Mouse (Mus musculus) gastrocnemius, postnatal 14 days (tissue): ENCODE data around the gene Arpp21. TPM values are rescaled to one million over a fixed set of nuclear protein-coding genes. Genes with fewer than 3 reads are reported as not detected.
A peak's percentile ranks its signal among the peaks of the same experiment; 100 is the strongest.

Experiments
- DNase-seq: peaks from one replicate; pipeline ENCODE4 v3.0.0; 2021; ENCODE audit warnings: mixed read lengths
- intact Hi-C: fragments of 180-260 bp; cut with DNase I; formaldehyde crosslinking; loops from one replicate; pipeline ENCODE4 v1.15.1; 2025; ENCODE audit warnings: low total_unique reads
- total RNA-seq, 2 experiments: library from RNA; stranded (reverse); gene quantifications; 2 replicates each; pipeline ENCODE4 v1.2.3; 2021

The Arpp21 gene
- total RNA-seq, 2 experiments from 2014 or later, result 35.9 to 42.1 TPM

DNA sequence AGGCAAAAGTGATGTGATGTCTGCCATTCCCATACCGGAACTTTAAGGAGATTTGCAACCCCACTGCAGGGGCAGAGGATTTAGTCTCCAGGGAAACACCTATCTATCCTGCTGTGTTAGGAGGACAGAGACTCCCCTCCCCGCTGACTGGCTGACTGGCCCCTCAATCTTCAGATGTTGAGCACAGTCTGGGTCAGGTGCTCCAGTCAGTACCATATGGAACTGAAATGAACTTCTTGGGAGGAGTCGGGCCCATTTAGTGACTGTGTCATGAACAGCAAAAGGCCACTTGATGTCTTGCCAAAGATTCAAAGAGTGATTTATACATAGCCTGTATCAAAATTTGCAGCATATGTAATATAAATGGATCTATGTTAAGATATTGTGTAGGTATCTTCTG is 116.2 kb downstream of the Arpp21 start:
- intact Hi-C loops, result no loop called here
- DNase-seq, result no peak

DNA sequence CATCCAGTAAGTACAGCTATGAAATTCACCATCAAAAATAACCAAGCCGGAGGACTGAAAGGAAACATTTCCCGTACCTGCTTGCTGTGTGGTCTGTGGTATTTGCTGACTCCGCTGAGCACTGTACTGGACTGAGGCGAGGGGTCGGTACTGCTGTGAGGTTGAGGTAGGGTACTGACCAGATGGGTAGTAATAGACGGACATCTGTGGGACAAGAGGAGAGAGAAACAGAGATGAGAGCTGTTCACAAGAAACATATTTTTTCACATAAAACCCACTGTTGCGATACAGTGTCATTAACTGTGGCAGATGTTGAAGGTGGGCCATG is 116.7 kb downstream of the Arpp21 start:
- no peak for DNase-seq
- intact Hi-C loops, result no loop called here

DNA sequence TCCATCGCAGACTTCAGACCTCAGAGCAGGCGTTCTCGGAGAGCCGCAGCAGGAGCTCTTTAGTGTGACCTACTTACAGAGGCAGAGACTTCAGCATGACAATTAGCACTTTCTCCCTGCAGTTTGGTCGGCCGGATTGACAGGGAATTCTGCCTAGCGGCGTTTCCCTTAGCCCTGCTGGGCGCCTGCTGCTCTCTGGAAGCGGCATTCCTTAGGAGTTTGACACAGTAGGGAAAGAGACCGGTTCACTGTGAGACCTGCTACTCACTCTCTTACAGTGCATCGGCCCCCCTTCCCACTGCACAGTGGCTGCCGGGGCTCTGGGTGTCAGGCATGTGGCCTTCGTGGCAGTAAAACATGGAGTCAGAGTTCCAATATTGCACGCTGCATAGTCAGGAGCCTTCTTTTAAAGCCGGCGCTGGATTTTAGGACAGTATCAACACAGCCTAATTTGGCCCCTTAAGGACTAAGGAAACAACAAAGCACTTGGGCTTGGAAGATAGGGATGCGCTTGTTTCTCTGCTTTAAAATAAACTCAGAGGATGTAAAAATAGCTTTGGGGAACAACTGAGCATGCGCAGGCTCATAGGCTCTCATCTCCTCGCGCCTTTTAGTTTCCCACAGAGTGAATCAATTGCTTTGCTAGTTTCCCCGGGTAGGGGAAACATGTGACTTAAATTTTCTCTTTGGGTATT is 117.2 kb downstream of the Arpp21 start:
- no peak for DNase-seq
- intact Hi-C loops, result no loop called here

DNA sequence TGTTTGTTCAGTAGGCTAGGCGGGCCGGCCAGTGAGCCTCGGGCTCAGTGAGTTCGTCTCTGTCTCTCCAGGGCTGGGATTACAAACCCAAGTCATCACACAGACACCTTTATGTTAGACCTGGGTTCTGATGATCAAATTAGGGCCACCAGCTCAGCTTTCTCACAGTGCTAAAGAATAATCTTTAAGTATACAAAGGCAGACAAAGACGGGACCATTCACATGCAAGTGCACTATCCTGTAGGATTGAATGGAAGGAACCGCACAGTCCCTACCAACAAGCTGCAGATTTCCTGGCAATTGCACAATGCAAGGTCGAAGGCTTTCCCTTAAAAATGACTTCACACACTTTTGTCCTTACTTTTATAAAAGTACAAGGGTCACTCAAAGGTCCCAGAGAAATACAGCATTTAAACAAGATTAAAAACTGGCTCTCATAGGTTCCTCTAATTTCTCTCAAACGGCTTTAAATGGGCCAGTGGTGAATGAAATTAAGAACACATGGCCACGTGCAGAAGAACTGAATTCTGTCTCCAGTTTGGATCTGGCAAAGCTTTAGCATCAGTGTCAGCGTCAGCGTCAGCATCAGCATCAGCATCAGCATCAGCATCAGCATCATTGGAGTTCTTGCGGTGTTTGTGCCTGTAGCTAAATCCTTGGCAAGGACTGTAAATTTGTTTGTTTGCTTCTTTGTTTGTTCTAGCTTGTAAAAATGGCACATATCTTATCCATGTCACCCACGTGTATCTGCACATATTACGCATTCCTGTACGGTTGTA is 117.9 kb downstream of the Arpp21 start:
- DNase-seq, result no peak
- intact Hi-C loops, result no loop called here

DNA sequence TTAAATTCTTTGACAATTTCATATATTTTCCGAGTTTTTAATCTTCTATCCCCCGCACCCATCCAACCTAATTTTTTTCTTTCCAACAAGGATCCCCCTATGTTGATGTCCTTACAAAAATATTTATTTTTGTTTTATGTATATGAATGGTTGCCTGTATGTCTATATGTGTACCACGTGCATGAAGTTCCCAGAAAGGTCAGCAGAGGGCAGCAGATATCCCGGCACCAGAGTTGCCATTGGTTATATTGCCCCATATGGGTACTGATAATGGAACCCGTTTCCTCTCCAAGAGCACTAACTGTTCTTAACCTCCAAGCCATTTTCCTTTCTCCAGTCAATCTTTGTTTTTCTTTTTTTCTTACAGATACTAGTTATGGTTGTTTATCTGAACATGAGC is 124.1 kb downstream of the Arpp21 start:
- intact Hi-C loops, result no loop called here
- no peak for DNase-seq

DNA sequence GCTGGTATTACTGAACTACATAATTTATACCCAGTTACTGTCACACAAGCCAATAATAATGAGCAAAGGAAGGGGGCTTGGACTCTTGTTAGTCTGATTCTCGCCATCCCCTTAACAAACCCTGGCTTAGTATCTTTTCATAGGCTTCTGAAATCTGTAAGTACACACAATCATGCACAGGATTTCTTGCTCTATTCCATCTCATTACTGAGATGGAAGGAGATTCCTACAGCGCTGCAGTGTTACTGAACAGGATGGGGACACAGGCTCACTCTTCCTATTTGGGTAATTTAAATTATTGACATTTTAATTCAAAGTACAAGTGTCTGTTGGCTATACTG is 132.9 kb downstream of the Arpp21 start:
- intact Hi-C loops, result no loop called here
- DNase-seq, result no peak

DNA sequence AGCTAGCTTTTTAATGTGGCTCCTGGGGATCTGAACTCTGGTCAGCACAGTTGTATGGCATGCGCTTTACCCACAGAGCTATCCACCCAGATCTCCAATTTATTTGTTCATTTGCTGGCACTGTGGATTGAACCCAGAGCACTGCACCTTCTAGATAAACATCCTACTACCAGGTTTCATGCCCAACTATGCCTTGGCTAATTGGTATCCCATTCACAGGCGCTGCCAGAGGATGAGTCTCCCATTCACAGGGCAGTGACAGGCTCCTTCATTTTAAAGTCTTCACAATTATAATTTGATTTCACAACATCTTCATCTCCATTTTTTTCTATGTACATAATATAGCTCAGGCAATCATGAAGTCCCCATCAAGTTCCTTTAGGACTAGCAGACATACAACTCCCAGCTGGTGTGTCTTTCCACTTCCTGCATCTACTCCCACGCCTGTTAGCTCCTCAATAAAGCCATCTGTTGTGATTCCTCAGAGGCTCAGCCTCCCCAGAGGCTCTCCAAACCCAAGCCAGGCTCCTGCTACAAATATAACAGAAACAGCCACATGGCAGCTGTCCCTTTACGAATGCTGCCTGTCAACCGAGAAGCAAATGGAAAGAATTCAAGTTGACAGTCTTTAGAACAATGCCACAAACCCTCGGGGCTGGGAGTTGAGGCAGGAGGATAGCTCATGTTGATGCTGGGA is 133.4 kb downstream of the Arpp21 start:
- DNase-seq, result peak; percentile 23
- intact Hi-C loops, result no loop called here

DNA sequence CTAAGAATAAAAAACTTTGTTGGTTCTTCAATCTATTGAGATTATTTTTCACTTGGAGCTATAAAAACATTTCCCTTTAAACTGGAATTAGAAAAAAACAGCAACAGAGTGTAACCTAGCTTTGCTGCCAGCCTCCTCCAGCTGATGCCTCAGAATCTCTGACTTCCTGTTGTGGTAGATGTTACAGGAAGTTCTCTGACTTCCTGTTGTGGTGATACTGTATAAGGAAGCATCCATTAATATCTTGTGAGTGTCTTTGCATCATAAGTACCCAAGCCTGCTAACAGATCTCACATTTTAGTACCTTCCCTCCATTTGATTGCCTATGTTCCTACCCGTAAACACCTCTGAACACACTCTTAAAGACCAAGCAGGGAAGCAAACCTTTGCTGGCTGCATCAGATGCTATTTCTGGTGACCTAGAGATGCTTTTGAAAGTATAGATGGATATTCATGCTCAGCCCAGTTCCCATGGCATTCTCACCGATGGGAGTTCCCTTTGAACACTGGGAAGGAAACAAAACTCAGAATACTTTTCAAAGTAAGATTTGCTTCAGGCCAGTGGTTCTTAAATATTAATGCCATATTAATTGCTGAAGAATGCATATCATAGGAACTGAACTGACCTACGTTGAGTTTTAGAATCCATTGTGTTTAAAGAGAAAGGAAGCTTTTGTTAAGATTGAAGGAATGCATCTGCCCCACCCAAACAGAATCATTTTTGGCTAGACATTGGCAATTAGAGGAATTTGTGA is 134.7 kb downstream of the Arpp21 start:
- DNase-seq, result no peak
- intact Hi-C loops, result no loop called here

DNA sequence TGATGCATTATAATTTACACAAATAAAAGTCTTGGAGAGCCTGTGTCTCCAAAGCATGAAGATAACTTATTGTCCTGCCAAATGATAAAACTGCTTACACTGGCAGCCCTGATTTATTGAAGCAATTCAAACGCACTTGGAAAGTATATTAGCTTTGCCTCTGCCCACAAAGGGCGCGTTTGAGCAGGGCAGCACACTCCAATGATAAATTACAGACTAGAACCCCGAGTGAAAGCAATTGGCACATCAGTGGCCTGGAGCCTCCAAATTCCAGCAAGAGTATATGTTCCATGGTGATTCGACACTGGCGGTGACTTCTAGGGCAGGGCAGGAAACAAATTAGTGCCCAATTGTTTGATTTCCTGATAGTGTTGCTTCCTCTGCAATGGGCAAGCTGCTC is 137.5 kb downstream of the Arpp21 start:
- DNase-seq, result no peak
- intact Hi-C loops, result no loop called here

DNA sequence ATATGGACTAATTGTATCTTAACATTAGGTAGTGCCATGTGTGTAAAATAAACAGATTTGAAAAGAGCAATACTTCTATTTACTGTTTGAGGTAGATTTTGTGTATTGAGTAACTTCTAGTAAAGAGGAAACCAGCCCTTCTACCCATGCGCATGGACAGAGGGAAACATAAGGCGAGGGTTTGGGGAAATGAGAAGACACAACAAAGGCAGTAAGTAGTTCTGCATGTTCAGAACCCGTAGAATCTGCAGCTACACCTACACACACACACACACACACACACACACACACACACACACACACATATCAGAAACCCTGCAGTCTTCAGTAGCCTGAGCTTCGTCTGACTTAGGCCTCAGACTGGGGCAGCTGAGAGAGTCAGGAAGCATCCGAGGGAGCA is 140.0 kb downstream of the Arpp21 start:
- no peak for DNase-seq
- intact Hi-C loops, result no loop called here

DNA sequence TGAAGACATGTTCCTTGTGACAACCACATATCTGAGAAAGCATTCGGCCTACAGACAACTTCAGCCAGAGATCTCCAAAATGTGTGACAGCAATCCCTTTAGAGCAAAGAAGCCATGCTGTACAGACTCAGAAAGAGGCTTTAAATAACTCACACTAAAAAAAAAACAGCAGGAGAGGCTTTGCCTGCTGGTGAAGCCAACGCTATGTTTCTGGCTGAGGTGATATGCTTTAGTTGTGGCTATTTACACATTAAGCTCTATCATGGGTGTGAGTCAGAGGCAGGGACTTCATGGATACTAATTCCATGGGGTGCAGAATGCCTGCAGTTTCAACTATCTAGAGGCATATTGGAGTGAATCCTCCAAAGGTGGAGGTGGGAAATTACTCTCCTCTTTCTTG is 140.5 kb downstream of the Arpp21 start:
- intact Hi-C loops, result no loop called here
- no peak for DNase-seq

DNA sequence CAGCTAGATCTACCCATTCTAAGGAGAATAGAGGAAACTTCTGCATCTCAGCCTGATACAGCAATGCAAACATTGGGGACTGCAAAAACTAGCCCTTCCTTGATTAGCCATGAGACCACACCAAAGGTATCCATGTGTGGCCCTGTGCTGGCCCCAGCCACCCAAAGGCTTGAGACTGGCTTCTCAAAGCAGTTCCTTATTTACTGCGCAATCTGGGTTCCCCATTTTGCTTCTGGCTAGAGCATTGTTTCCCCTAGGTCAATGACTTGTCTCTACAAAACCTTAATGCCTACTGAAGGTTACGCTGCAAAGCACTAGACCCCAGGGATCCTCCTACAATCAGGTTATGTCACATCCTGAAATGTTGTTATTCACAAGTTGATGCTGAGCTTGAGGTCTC is 156.8 kb downstream of the Arpp21 start:
- intact Hi-C loops, result no loop called here
- DNase-seq, result no peak

DNA sequence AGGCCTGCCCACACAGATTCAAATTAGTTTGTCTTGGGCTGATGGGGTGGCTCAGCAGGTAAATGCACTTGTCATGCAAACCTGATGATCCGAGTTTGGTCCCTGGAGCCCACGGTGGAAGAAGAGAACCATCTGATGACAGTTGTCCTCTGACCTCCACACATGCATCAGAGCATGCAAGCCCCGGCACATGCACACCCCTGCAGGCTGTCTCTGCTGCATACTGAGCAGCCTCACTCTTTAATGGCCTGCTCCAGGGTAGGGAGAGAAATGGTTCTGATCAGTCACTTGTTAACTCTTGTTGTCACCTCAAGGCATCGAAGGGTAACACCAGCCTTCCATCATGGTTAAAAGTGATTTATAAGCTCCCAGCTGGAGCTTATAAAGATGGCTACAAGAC is 157.3 kb downstream of the Arpp21 start:
- DNase-seq, result no peak
- intact Hi-C loops, result no loop called here

DNA sequence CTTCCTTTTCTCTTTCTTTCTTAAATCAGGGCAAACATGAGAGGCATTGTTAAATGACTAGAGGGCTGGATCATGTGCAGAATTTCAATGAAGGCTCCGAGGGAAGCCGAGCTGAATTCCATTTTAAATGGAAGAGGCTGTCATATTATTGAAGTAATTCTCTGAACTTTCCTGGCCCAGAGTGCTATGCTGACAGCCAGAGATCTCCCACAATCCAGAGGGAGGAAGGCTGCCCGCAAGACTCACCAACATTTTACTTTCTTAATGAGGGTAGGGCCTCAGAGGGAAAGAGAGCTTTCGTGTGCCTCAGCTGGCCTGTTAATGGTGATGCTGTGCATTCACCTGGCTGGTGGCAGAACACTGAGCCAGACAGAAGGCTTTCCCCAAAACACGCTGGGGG is 160.5 kb downstream of the Arpp21 start:
- intact Hi-C loops, result no loop called here
- DNase-seq, result no peak

DNA sequence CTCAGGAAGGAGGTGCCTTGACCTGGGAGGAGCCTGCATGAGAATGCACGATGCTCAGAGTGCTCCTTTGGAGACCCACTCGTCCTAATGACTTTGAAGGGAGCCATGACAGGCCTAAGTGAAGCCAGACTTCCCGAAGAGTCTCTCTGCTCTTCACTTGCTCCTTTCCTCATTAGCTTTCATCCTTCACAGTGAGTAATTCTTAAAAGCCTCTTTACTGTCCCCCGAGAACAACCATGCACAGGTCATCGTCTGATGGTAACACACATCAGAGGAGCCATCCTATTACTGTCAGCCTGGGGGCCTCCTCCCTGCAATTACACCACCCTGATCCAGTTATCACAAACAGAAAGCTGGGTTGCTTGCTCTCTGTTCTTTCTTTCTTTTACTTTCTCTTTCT is 160.9 kb downstream of the Arpp21 start:
- no peak for DNase-seq
- intact Hi-C loops, result no loop called here

DNA sequence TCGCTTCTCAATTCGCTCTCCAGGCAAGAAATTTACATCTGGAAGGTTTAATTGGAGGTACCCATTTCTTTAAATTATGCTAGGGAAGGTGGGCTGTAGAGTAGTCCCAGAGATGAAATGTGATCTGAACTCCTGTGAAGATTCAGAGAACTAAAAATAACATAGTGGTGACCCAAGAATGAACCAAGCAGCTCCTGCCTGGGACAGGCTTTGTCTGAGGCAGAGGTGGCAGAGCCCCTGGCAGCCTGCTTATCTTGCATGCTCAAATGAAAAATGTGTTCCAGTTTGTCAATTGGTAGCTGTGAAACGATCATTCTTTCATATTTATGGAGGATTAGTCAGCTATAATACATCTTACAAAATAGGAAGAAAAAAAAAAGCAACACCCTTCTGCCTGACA is 164.4 kb downstream of the Arpp21 start:
- intact Hi-C loops, result no loop called here
- DNase-seq, result no peak

DNA sequence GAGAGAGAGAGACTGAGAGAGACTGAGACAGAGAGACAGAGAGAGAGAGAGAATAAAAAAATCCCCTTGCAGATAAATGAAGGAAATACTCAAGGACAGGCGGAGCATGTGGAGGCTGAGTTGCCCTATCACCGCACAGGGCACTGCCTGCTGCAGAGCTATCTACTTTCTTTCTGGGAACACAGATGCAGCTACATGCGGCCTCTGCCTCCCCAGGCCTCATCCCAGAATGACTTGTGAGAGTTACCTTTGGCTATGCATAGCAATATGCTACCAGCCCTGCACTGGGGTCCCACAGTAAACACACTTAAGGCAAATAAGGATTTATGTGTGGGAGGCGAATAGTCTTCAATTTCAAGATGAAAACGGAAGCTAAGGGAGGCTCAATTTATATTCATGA is 164.8 kb downstream of the Arpp21 start:
- no peak for DNase-seq
- intact Hi-C loops, result no loop called here

DNA sequence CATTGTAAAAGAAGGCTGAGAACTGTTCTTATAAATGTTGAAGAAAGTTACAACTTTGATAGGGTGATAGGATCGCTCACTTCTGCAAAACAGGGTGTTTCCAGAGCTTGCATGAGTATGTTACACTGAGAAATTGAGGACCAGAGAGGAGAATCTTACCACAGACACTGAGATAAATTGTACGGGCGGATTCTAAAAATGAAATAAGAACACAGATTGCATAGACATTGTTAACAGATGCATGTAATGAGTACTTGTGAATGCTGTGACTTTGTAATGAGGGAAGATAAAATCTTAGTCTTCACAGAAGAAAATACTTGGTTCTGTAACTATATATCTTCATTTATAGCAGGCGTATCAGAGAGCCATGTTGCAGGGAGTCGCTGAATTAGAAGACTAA is 167.5 kb downstream of the Arpp21 start:
- no peak for DNase-seq
- intact Hi-C loops, result no loop called here

DNA sequence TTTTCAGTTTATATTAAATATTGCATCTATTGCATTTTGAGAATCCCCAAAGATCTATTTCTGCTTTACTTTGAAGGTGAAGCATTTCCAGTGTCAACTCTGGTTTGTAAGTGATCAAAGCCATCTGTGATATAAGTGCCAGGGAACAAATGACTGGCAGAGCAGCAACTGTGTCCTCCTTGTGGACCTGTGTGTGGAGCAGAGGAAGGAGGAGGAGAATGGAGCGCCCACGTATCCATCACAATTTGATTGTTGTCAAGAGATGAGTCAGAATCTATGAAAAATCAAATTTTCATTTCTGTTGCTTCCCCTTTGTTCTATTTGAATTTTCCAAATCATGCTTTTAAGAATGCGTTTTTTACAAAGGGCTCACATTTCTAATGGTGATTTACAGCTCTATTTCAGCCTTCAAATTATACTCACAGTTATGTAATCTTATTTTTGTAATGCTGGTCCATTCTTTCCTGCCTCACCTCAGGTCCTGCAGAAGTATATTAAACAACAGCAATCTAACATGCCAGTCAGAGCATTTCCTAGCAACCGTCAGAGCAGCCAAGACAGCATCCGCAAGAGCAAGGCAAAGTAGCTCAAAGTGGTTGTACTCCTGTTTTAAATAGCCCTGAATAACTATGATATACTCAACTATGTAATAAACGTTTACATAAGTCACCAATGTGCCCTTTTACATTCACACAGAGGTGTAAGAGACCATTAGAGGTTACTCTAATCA is 174.9 kb downstream of the Arpp21 start:
- intact Hi-C loops, result no loop called here
- DNase-seq, result no peak
